ENCODE assay signal across 27 mouse cellular contexts in genomic region chr13:44918269-44918668, GRCm38 (mm10).
"Had no signal": no experiment of that assay in that cellular context is flagged by ENCODE, and none has a peak within 500 bp of the region (broad histone marks: within the 10 kb centered on the region; RNA-seq: fewer than 3 reads in every experiment).

No protein-coding gene starts in this region.

- H3K27me3 ChIP-seq: heart, embryonic 12.5 days; hindbrain, embryonic 12.5 days; intestine, embryonic 15.5 days; limb, embryonic 12.5 days; liver, embryonic 13.5 days; liver, embryonic 15.5 days had no signal

- H3K9me3 ChIP-seq: heart, embryonic 12.5 days; hindbrain, embryonic 10.5 days; hindbrain, embryonic 12.5 days; intestine, embryonic 15.5 days; limb, embryonic 10.5 days; limb, embryonic 12.5 days; liver, embryonic 13.5 days; liver, embryonic 15.5 days had no signal

- H3K4me2 ChIP-seq: heart, embryonic 12.5 days; hindbrain, embryonic 12.5 days; hindbrain, embryonic 14.5 days; intestine, embryonic 15.5 days; limb, embryonic 12.5 days; liver, embryonic 11.5 days; liver, embryonic 13.5 days; liver, embryonic 15.5 days had no signal

- H3K4me1 ChIP-seq: heart, embryonic 12.5 days; hindbrain, embryonic 10.5 days; hindbrain, embryonic 12.5 days; intestine, embryonic 15.5 days; limb, embryonic 10.5 days; limb, embryonic 12.5 days had no signal

- H3K9ac ChIP-seq: heart, embryonic 12.5 days; hindbrain, embryonic 12.5 days; hindbrain, embryonic 14.5 days; intestine, embryonic 15.5 days; limb, embryonic 12.5 days; liver, embryonic 13.5 days; liver, embryonic 15.5 days; liver, postnatal 0 days had no signal

- H3K4me3 ChIP-seq: heart, adult 2 months; heart, embryonic 12.5 days; hindbrain, embryonic 10.5 days; hindbrain, embryonic 12.5 days; intestine, embryonic 15.5 days; layer of hippocampus, adult 2 months; left cerebral cortex, adult 2 months; limb, embryonic 10.5 days; limb, embryonic 12.5 days; liver, embryonic 13.5 days; liver, embryonic 15.5 days had no signal

- H3K27ac ChIP-seq: heart, adult 2 months; hindbrain, embryonic 10.5 days; hindbrain, embryonic 12.5 days; hindbrain, embryonic 14.5 days; intestine, embryonic 15.5 days; layer of hippocampus, adult 2 months; left cerebral cortex, adult 2 months; limb, embryonic 10.5 days; limb, embryonic 12.5 days; liver, embryonic 13.5 days; liver, embryonic 15.5 days had no signal

- DNase-seq: gastrocnemius, postnatal 25 days; heart, adult 2 months; heart, postnatal 10 days; heart, postnatal 4 days; kidney, adult 18-20 months; kidney, adult 8-10 months; kidney, postnatal 10 days; kidney, postnatal 25 days; kidney, postnatal 4 days; liver; liver, embryonic 13.5 days; liver, postnatal 0 days; lung, adult 2 months had no signal

- ATAC-seq: hindbrain, embryonic 16.5 days; inflammation-experienced regulatory T-cells, adult 6 months; intestine, embryonic 15.5 days; intestine, postnatal 0 days; liver, postnatal 0 days had no signal
